Mouse (Mus musculus): ENCODE measurements around the gene Ntn3. TPM values are rescaled to one million over a fixed set of nuclear protein-coding genes. Genes with fewer than 3 reads are reported as not detected.

Ntn3 gene
- 1.3 and 1.6 TPM in 2 replicates for polyA plus RNA-seq (2015; fragmentation: Nextera tagmentation; extraction: Ambion mirVana)

DNA sequence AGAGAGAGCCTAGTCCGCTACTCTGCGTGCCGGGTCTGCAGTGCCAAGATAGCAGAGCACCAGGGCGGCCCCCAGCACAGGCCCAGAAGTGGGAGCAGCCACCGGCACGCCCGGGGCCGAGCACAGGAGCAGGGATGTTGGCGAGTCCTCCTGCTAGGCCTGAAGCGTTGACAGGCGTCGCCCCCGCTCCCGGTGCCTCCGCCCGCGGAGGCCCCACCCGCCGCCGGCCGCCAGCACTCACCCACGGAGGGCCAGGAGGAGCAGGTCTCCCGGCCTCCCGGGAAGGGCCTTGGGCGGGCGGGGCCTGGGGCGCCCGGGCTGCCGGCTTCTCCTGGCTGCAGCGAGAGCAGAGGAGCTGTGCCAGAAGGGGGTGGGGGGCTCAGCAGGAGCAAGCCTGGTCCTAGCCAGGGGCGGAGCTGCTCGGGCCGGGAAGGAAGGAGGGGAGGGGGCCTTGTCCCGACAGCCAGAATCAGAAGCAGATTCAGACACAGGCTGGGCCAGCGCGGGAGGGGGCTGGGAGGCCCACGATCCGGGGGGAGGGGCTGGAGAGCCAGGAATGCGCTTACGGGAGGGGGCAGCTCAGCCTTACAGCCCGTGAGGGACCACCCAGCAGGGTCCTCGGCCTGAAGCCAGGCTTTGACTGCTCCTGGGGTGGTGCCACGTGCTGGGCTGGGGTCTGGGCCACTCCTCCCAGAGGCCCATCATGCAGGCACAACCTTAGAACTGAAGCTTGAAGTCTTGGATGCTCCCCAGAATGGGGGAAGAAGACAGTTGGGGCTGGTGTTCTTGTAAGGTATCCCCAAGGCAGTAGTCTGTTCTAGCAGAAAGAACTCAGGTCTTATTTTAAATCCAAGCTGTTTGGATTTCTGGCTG, at the start of gene Ntn3:
TSS of gene Ntn3 (minus strand) at position 489 of the 873 bp plus-strand sequence.
- peak within 1 kb of the TSS; percentile 83 for H3K9ac ChIP-seq (ENCODE audit: low read length)
- no peaks in the 10 kb centered on the region for H3K9me3 ChIP-seq (replicated peaks; ENCODE audit: control insufficient read depth, low read length)
- peaks cover 51% of the 10 kb centered on the region for H3K4me1 ChIP-seq (ENCODE audit: control insufficient read depth, insufficient read depth, low read length)
- peak; percentile 14; the same call in 1 of the 2 replicates for ATAC-seq (replicated peaks; ENCODE audit: extremely low read depth, insufficient read depth, low FRiP score)
- peaks cover 42% of the 10 kb centered on the region for H3K27me3 ChIP-seq (ENCODE audit: control insufficient read depth, insufficient read depth, low read length)
- WGBS: 3% methylated on average over 41 of the region's 43 CpGs
- H3K36me3 ChIP-seq (ENCODE audit: control insufficient read depth, insufficient read depth): no peaks in the 10 kb centered on the region
- H3K4me2 ChIP-seq (ENCODE audit: low read depth, low read length): peak within 1 kb of the TSS; percentile 96
- H3K27ac ChIP-seq (ENCODE audit: low read length): peak within 1 kb of the TSS; percentile 57
- H3K4me3 ChIP-seq (ENCODE audit: low read length): peak within 1 kb of the TSS; percentile 57

DNA sequence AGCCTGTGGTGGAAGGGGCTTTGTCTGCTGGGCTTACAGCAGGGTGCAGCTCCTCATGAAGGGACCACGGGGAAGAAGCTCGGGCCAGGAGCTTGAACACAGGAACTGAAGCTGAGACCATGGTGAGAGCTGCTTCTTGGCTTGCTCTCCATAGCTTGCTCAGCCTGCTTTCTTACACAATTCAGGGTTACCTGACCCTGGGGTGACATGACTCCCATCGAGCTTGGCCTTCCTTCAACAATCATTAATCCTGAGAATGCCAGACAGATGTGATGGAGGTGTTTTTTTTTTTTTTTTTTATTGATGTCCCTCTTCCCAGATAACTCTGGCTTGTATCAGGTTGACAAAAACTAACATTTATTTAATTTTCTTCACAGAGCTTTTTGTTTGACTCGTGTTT, 49.6 kb upstream of the Ntn3 start:
- no peak for ATAC-seq (replicated peaks; ENCODE audit: extremely low read depth, insufficient read depth, low FRiP score)
- WGBS: 73% methylated on average over 4 of the region's 4 CpGs
- Histone ChIP-seq H3K9ac (ENCODE audit: low read length) (no peak overlapping the region), H3K27ac (ENCODE audit: low read length) (no peak overlapping the region), H3K36me3 (ENCODE audit: control insufficient read depth, insufficient read depth) (no peaks in the 10 kb centered on the region), H3K9me3 (replicated peaks; ENCODE audit: control insufficient read depth, low read length) (0 out of 2 replicates have a peak, but pooled peaks cover 1% of the 10 kb centered on the region), H3K27me3 (ENCODE audit: control insufficient read depth, insufficient read depth, low read length) (no peaks in the 10 kb centered on the region), H3K4me2 (ENCODE audit: low read depth, low read length) (no peak overlapping the region), H3K4me1 (ENCODE audit: control insufficient read depth, insufficient read depth, low read length) (no peaks in the 10 kb centered on the region), H3K4me3 (ENCODE audit: low read length) (no peak overlapping the region)

DNA sequence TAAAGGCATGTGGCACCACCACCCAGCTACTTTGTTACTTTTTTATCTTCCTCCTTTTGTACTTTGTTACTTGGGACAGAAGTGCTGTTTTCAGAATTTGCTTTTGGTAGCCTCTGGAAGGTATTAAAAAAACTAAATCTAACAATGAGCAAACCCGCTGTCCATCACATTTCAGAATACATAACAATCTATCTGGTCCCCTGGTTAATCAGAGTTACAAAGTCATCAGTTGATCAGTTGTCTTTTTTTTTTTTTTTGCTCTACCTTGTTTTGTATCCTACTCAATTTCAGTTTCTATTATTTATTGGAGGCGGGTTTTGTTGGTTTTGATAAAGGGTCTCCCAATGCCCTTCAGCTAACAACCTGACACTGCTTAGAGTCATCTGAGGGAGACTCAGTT, 43.0 kb upstream of the Ntn3 start:
- Histone ChIP-seq H3K4me2 (ENCODE audit: low read depth, low read length) (peak overlapping the region; percentile 88), H3K36me3 (ENCODE audit: control insufficient read depth, insufficient read depth) (peaks cover 17% of the 10 kb centered on the region), H3K27ac (ENCODE audit: low read length) (no peak overlapping the region), H3K4me1 (ENCODE audit: control insufficient read depth, insufficient read depth, low read length) (peaks cover 11% of the 10 kb centered on the region), H3K9me3 (replicated peaks; ENCODE audit: control insufficient read depth, low read length) (no peaks in the 10 kb centered on the region), H3K9ac (ENCODE audit: low read length) (peak overlapping the region; percentile 84; the same call in 1 of the 2 replicates), H3K4me3 (ENCODE audit: low read length) (no peak overlapping the region), H3K27me3 (ENCODE audit: control insufficient read depth, insufficient read depth, low read length) (no peaks in the 10 kb centered on the region)
- no peak for ATAC-seq (replicated peaks; ENCODE audit: extremely low read depth, insufficient read depth, low FRiP score)
- 97% methylated on average over 2 of the region's 2 CpGs for WGBS

DNA sequence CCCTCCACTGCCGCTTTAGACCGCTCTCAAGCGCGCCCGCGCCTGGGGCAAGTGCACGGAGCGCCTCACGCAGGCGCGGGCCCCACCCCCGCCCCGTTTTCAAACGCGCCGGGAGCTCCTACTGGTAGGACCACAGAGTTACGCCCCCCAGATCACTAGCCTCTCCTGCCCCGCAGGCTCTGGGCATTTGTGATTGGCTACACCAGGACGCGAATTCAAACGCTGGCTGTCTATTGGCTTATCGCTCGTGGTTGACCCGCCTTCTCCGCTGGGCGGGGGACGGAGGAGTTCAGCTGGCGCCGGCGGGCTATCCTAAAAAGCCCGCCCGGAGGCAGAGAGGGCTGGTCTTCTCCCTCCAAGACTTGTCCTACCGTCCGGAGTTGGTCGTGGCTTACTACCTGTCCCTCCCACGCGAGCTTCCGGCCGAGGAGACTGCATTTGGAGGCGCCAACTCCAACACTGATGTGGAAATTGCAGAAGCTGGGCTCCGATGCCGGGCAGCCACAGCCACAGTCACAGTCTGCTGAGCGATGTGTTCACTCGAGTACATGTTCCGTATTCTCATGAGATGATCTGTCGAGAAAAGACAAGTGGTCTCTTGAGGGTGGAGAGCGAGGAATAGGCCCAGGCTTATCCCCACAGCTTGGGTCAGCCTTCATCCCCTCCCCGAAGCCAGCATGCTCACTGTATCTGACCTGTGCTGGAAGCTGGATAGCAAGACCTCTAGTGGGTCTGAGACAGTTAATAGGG, 42.2 kb upstream of the Ntn3 start, which contains the start of gene Ccnf:
TSS of gene Ccnf (minus strand) at position 165 of the 750 bp plus-strand sequence.
- Histone ChIP-seq H3K27ac (ENCODE audit: low read length) (peak within 1 kb of the TSS; percentile 85), H3K4me1 (ENCODE audit: control insufficient read depth, insufficient read depth, low read length) (peaks cover 11% of the 10 kb centered on the region), H3K9ac (ENCODE audit: low read length) (peak within 1 kb of the TSS; percentile 92), H3K4me3 (ENCODE audit: low read length) (peak within 1 kb of the TSS; percentile 91), H3K36me3 (ENCODE audit: control insufficient read depth, insufficient read depth) (peaks cover 24% of the 10 kb centered on the region), H3K27me3 (ENCODE audit: control insufficient read depth, insufficient read depth, low read length) (no peaks in the 10 kb centered on the region), H3K4me2 (ENCODE audit: low read depth, low read length) (peak within 1 kb of the TSS; percentile 88), H3K9me3 (replicated peaks; ENCODE audit: control insufficient read depth, low read length) (no peaks in the 10 kb centered on the region)
- under 1% methylated on average over 48 of the region's 48 CpGs for WGBS
- ATAC-seq (replicated peaks; ENCODE audit: extremely low read depth, insufficient read depth, low FRiP score): peak; percentile 100

DNA sequence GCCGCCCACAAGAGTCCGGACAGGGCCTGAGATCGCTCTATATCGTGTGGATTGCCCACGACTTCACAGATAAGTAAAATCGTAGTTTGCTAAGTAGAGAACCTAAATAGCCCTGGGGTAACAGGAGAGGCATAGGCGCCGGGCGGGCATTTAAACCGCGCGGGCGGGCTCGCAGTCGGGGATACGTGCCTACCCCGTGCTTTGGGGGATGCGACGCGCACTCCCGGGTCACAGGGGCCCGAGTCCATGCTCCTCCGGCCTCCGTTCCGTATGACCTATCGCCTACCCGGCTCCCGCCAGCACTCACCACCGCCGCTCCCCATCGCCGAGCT, 41.6 kb upstream of the Ntn3 start:
- H3K36me3 ChIP-seq (ENCODE audit: control insufficient read depth, insufficient read depth): peaks cover 28% of the 10 kb centered on the region
- peak overlapping the region; percentile 92 for H3K9ac ChIP-seq (ENCODE audit: low read length)
- peak overlapping the region; percentile 91 for H3K4me3 ChIP-seq (ENCODE audit: low read length)
- under 1% methylated on average over 32 of the region's 32 CpGs for WGBS
- H3K4me2 ChIP-seq (ENCODE audit: low read depth, low read length): peak overlapping the region; percentile 81
- no peaks in the 10 kb centered on the region for H3K9me3 ChIP-seq (replicated peaks; ENCODE audit: control insufficient read depth, low read length)
- no peaks in the 10 kb centered on the region for H3K27me3 ChIP-seq (ENCODE audit: control insufficient read depth, insufficient read depth, low read length)
- no peak for ATAC-seq (replicated peaks; ENCODE audit: extremely low read depth, insufficient read depth, low FRiP score)
- peak overlapping the region; percentile 73 for H3K27ac ChIP-seq (ENCODE audit: low read length)
- peaks cover 11% of the 10 kb centered on the region for H3K4me1 ChIP-seq (ENCODE audit: control insufficient read depth, insufficient read depth, low read length)

DNA sequence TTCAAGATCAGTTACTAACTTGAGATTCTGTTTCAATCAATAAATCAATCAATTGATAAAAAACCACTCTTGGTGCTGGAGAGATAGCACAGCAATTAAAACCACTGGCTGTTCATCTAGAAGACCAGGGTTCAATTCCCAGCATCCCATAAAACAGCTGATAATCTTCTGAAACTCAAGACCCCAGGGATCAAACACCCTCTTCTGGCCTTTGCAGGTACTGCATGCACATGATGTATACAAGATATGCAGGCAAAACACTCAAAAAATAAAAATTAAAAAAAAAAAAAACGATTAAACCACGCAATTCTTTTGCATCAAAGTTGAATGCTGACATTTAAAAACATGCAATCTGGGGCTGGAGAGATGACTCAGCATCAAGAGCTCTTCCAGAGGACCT, 39.3 kb upstream of the Ntn3 start:
- WGBS: 94% methylated on average over 2 of the region's 2 CpGs
- Histone ChIP-seq H3K27ac (ENCODE audit: low read length) (no peak overlapping the region), H3K4me3 (ENCODE audit: low read length) (no peak overlapping the region), H3K36me3 (ENCODE audit: control insufficient read depth, insufficient read depth) (peaks cover 46% of the 10 kb centered on the region), H3K4me2 (ENCODE audit: low read depth, low read length) (no peak overlapping the region), H3K27me3 (ENCODE audit: control insufficient read depth, insufficient read depth, low read length) (no peaks in the 10 kb centered on the region), H3K4me1 (ENCODE audit: control insufficient read depth, insufficient read depth, low read length) (peaks cover 11% of the 10 kb centered on the region), H3K9me3 (replicated peaks; ENCODE audit: control insufficient read depth, low read length) (peaks cover 6% of the 10 kb centered on the region), H3K9ac (ENCODE audit: low read length) (no peak overlapping the region)
- ATAC-seq (replicated peaks; ENCODE audit: extremely low read depth, insufficient read depth, low FRiP score): no peak

DNA sequence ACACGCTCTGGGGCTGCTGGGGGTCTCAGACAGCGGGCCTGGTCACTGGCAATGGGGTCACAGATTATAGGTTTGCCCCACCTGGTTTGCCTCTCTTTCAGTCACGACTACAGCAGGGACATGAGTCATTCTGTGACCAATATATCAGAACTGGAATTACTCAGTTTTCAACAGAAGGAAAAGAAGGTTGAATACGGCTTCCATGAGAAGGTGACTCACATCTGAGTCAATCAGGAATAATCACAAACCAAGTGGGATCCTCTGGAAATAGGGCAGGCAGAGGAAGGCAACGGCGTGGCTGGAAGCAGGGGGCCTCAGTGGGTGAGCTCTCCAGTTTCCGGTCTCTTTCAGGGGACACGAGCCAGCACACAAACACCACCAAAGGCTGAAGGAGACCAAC, 34.7 kb upstream of the Ntn3 start:
- H3K9ac ChIP-seq (ENCODE audit: low read length): no peak overlapping the region
- 96% methylated on average over 8 of the region's 8 CpGs for WGBS
- H3K4me2 ChIP-seq (ENCODE audit: low read depth, low read length): no peak overlapping the region
- H3K27ac ChIP-seq (ENCODE audit: low read length): no peak overlapping the region
- H3K9me3 ChIP-seq (replicated peaks; ENCODE audit: control insufficient read depth, low read length): peaks cover 9% of the 10 kb centered on the region
- no peaks in the 10 kb centered on the region for H3K27me3 ChIP-seq (ENCODE audit: control insufficient read depth, insufficient read depth, low read length)
- H3K36me3 ChIP-seq (ENCODE audit: control insufficient read depth, insufficient read depth): peaks cover 83% of the 10 kb centered on the region
- H3K4me1 ChIP-seq (ENCODE audit: control insufficient read depth, insufficient read depth, low read length): no peaks in the 10 kb centered on the region
- ATAC-seq (replicated peaks; ENCODE audit: extremely low read depth, insufficient read depth, low FRiP score): no peak
- H3K4me3 ChIP-seq (ENCODE audit: low read length): no peak overlapping the region

DNA sequence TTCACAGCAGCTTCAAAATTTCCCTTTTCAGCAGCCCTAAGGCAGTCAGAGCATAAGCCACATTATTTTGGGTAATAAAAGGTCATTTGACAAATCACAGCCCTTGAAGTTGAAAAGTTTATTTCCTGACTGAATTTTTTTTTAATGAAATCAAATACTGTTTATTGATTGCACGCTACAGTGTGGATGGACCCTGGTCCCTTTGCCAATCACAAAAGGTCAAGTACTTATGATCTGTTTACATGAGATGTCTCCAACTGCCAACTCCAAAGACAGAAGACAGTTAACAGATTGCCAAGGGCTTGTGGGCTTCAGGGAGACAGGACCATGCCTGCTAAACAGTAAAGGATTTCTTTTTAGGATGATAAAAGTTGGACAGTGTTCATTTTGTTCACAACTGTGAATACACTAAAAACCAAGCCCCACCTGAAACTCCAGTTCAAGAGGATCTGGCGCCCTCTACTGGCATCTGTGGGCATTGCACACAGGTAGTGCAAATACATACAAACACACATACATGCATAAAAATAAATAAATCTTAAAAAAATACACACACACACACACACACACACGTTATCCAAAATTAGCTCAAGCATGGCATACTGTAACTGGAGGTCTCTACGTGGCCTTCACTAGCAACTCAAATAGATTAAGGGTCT, 34.1 kb upstream of the Ntn3 start:
- Histone ChIP-seq H3K4me2 (ENCODE audit: low read depth, low read length) (no peak overlapping the region), H3K4me1 (ENCODE audit: control insufficient read depth, insufficient read depth, low read length) (no peaks in the 10 kb centered on the region), H3K36me3 (ENCODE audit: control insufficient read depth, insufficient read depth) (peaks cover 83% of the 10 kb centered on the region), H3K4me3 (ENCODE audit: low read length) (no peak overlapping the region), H3K27me3 (ENCODE audit: control insufficient read depth, insufficient read depth, low read length) (no peaks in the 10 kb centered on the region), H3K27ac (ENCODE audit: low read length) (no peak overlapping the region), H3K9ac (ENCODE audit: low read length) (no peak overlapping the region), H3K9me3 (replicated peaks; ENCODE audit: control insufficient read depth, low read length) (peaks cover 9% of the 10 kb centered on the region)
- ATAC-seq (replicated peaks; ENCODE audit: extremely low read depth, insufficient read depth, low FRiP score): no peak
- WGBS: 86% methylated on average over 4 of the region's 4 CpGs

All from heart, embryonic 16.5 days (tissue).